Mouse (Mus musculus): ENCODE data around the gene Lrrc58.

Gene Lrrc58

GRCm38 (mm10) chr16:37867791-37868505, at the start of gene Lrrc58:
Lrrc58 (plus strand) TSS chr16:37868389.
- DNase-seq (ENCODE audit: low spot score in 2 of 2) = peak; percentile 91

- peak in 1 of 2 experiments; percentile 46 for DNase-seq (ENCODE audit: low spot score in 2 of 2)
Observed at GRCm38 (mm10) chr16:37823949-37824348, 44.2 kb upstream of the Lrrc58 start.

GRCm38 (mm10) chr16:37824778-37825505, 43.2 kb upstream of the Lrrc58 start:
- peak; percentile 76 to 88 for DNase-seq (ENCODE audit: low spot score in 2 of 2)

- no peak for DNase-seq (ENCODE audit: low spot score in 2 of 2)
Observed at GRCm38 (mm10) chr16:37826286-37826685, 41.9 kb upstream of the Lrrc58 start.

GRCm38 (mm10) chr16:37831041-37831440, 37.1 kb upstream of the Lrrc58 start:
- no peak for DNase-seq (ENCODE audit: low spot score in 2 of 2)

GRCm38 (mm10) chr16:37837571-37837970, 30.6 kb upstream of the Lrrc58 start:
- DNase-seq (ENCODE audit: low spot score in 2 of 2) = no peak

GRCm38 (mm10) chr16:37842439-37842838, 25.8 kb upstream of the Lrrc58 start:
- DNase-seq (ENCODE audit: low spot score in 2 of 2) = no peak

- no peak for DNase-seq (ENCODE audit: low spot score in 2 of 2)
Observed at GRCm38 (mm10) chr16:37843740-37844139, 24.4 kb upstream of the Lrrc58 start.

- no peak for DNase-seq (ENCODE audit: low spot score in 2 of 2)
Observed at GRCm38 (mm10) chr16:37845202-37845925, 22.8 kb upstream of the Lrrc58 start.

GRCm38 (mm10) chr16:37847081-37847480, 21.1 kb upstream of the Lrrc58 start:
- DNase-seq (ENCODE audit: low spot score in 2 of 2) = no peak

GRCm38 (mm10) chr16:37851366-37851765, 16.8 kb upstream of the Lrrc58 start:
- no peak for DNase-seq (ENCODE audit: low spot score in 2 of 2)

- DNase-seq (ENCODE audit: low spot score in 2 of 2) = peak in 1 of 2 experiments; percentile 33
Observed at GRCm38 (mm10) chr16:37853279-37853678, 14.9 kb upstream of the Lrrc58 start.

GRCm38 (mm10) chr16:37854054-37854453, 14.1 kb upstream of the Lrrc58 start:
- DNase-seq (ENCODE audit: low spot score in 2 of 2) = no peak

GRCm38 (mm10) chr16:37854593-37854992, 13.6 kb upstream of the Lrrc58 start:
- DNase-seq (ENCODE audit: low spot score in 2 of 2) = no peak

- DNase-seq (ENCODE audit: low spot score in 2 of 2) = no peak
Observed at GRCm38 (mm10) chr16:37855583-37855982, 12.6 kb upstream of the Lrrc58 start.

- DNase-seq (ENCODE audit: low spot score in 2 of 2) = no peak
Observed at GRCm38 (mm10) chr16:37856327-37856726, 11.9 kb upstream of the Lrrc58 start.

- no peak for DNase-seq (ENCODE audit: low spot score in 2 of 2)
Observed at GRCm38 (mm10) chr16:37857495-37857894, 10.7 kb upstream of the Lrrc58 start.

- DNase-seq (ENCODE audit: low spot score in 2 of 2) = no peak
Observed at GRCm38 (mm10) chr16:37860213-37860612, 8.0 kb upstream of the Lrrc58 start.

- no peak for DNase-seq (ENCODE audit: low spot score in 2 of 2)
Observed at GRCm38 (mm10) chr16:37861029-37861428, 7.2 kb upstream of the Lrrc58 start, which contains the start of gene Gm36028. Gm36028 (minus strand) TSS chr16:37861146.

- DNase-seq (ENCODE audit: low spot score in 2 of 2) = no peak
Observed at GRCm38 (mm10) chr16:37863876-37864275, 4.3 kb upstream of the Lrrc58 start.

- DNase-seq (ENCODE audit: low spot score in 2 of 2) = no peak
Observed at GRCm38 (mm10) chr16:37865841-37866240, 2.3 kb upstream of the Lrrc58 start.

Measured in right cerebral cortex, postnatal 10 days (tissue).